Mouse (Mus musculus) midbrain, embryonic 14.5 days (tissue): Measurements from ENCODE around the gene S100a6. TPM values are rescaled to one million over a fixed set of nuclear protein-coding genes. Genes with fewer than 3 reads are reported as not detected.

Experiments used
- polyA plus RNA-seq: library from polyadenylated mRNA; unstranded; fragments of >200 nt; fragmentation: Nextera tagmentation; extraction: Ambion mirVana; gene quantifications from 2 replicates; pipeline ENCODE4 v1.2.1, GENCODE M21; 2014

Gene S100a6
- polyA plus RNA-seq, 1 experiment from 2014 or later, result 32.0 TPM

Other genes with a start within 250 kb of the S100a6 start
- gene Slc27a3, start 222.9 kb upstream of the S100a6 start, polyA plus RNA-seq, result 23.6 and 25.0 TPM in 2 replicates
- gene Ints3, start 179.3 kb upstream of the S100a6 start, polyA plus RNA-seq, result 32.3 and 35.0 TPM in 2 replicates
- 0.65 and 2.3 TPM in 2 replicates for gene Npr1, start 147.0 kb upstream of the S100a6 start, polyA plus RNA-seq
- 271 and 282 TPM in 2 replicates for gene Ilf2, start 136.8 kb upstream of the S100a6 start, polyA plus RNA-seq
- gene Snapin, start 121.8 kb upstream of the S100a6 start, polyA plus RNA-seq, result 89.7 and 92.8 TPM in 2 replicates
- 135 and 145 TPM in 2 replicates for gene Chtop, start 103.4 kb upstream of the S100a6 start, polyA plus RNA-seq
- 8.2 and 8.3 TPM in 2 replicates for gene S100a1, start 98.5 kb upstream of the S100a6 start, polyA plus RNA-seq
- gene S100a13, start 98.4 kb upstream of the S100a6 start, polyA plus RNA-seq, result 5.9 and 8.0 TPM in 2 replicates
- gene S100a14, start 86.0 kb upstream of the S100a6 start, polyA plus RNA-seq, result not detected in 2 replicates
- 25.3 and 32.5 TPM in 2 replicates for gene S100a16, start 75.6 kb upstream of the S100a6 start, polyA plus RNA-seq
- not detected in 2 replicates for gene S100a3, start 52.3 kb upstream of the S100a6 start, polyA plus RNA-seq
- not detected in 2 replicates for gene S100a2, start 22.6 kb upstream of the S100a6 start, polyA plus RNA-seq
- not detected in 2 replicates for gene Gm42674, start 11.0 kb upstream of the S100a6 start, polyA plus RNA-seq
- 1.5 TPM in 1 of 2 replicates, not detected in the other for gene S100a4, start 9.1 kb upstream of the S100a6 start, polyA plus RNA-seq
- gene S100a5, start 4.4 kb upstream of the S100a6 start, polyA plus RNA-seq, result not detected in 2 replicates
- not detected in 2 replicates for gene S100a7a, start 41.1 kb downstream of the S100a6 start, polyA plus RNA-seq
- 2.2 TPM in 1 of 2 replicates, not detected in the other for gene S100a8, start 56.1 kb downstream of the S100a6 start, polyA plus RNA-seq
- gene S100a9, start 82.8 kb downstream of the S100a6 start, polyA plus RNA-seq, result 0.95 TPM in 1 of 2 replicates, not detected in the other
- 0.16 TPM in 1 of 2 replicates, not detected in the other for gene Pglyrp4, start 114.0 kb downstream of the S100a6 start, polyA plus RNA-seq
- gene Gm5849, start 165.0 kb downstream of the S100a6 start, polyA plus RNA-seq, result not detected in 2 replicates